Mouse (Mus musculus): Measurements from ENCODE around the gene Cmss1. TPM values are rescaled to one million over a fixed set of nuclear protein-coding genes. Genes with fewer than 3 reads are reported as not detected.
A peak's percentile ranks its signal among the peaks of the same experiment; 100 is the strongest.
"Not testable (repeated sequence)": the region's sequence is repeated elsewhere in the genome, so short reads cannot be mapped to it uniquely, and the experiment has no call there.

Cmss1 gene
- total RNA-seq, 2 experiments from 2014 or later = 15.9 to 16.1 TPM

- intact Hi-C loops (cut with DNase I) = no loop called here
Measured at GRCm38 (mm10) chr16:57416049-57416448, 190.6 kb downstream of the Cmss1 start.

GRCm38 (mm10) chr16:57412766-57413165 lies 193.9 kb downstream of the Cmss1 start:
- DNase-seq (ENCODE audit: low spot score in 2 of 2) = peak in 1 of 2 experiments; percentile 74
- intact Hi-C loops (cut with DNase I) = loop anchor here (1.0 kb wide), 1 partner anchor 23 kb away; no protein-coding TSS in a partner anchor

More at GRCm38 (mm10) chr16:57416049-57416448, 190.6 kb downstream of the Cmss1 start:
- no peak for DNase-seq (ENCODE audit: low spot score in 2 of 2)

GRCm38 (mm10) chr16:57403825-57404224 lies 202.8 kb downstream of the Cmss1 start:
- DNase-seq (ENCODE audit: low spot score in 2 of 2) = no peak
- intact Hi-C loops (cut with DNase I) = no loop called here

- DNase-seq (ENCODE audit: low spot score in 2 of 2) = no peak
- intact Hi-C loops (cut with DNase I) = no loop called here
Measured at GRCm38 (mm10) chr16:57402910-57403309, 203.8 kb downstream of the Cmss1 start.

GRCm38 (mm10) chr16:57401702-57402101 lies 205.0 kb downstream of the Cmss1 start:
- intact Hi-C loops (cut with DNase I) = no loop called here

GRCm38 (mm10) chr16:57399566-57399965 lies 207.1 kb downstream of the Cmss1 start:
- intact Hi-C loops (cut with DNase I) = loop anchor here (1.0 kb wide), 1 partner anchor 155 kb away; no protein-coding TSS in a partner anchor

More at GRCm38 (mm10) chr16:57401702-57402101, 205.0 kb downstream of the Cmss1 start:
- DNase-seq (ENCODE audit: low spot score in 2 of 2) = no peak

GRCm38 (mm10) chr16:57398387-57399214 lies 208.1 kb downstream of the Cmss1 start:
- intact Hi-C loops (cut with DNase I) = loop anchor here (1.0 kb wide), 1 partner anchor 154 kb away; no protein-coding TSS in a partner anchor
- peak; percentile 73 to 74 for DNase-seq (ENCODE audit: low spot score in 2 of 2)

More at GRCm38 (mm10) chr16:57399566-57399965, 207.1 kb downstream of the Cmss1 start:
- DNase-seq (ENCODE audit: low spot score in 2 of 2) = no peak

GRCm38 (mm10) chr16:57397845-57398244 lies 208.8 kb downstream of the Cmss1 start:
- intact Hi-C loops (cut with DNase I) = no loop called here
- no peak for DNase-seq (ENCODE audit: low spot score in 2 of 2)

- intact Hi-C loops (cut with DNase I) = no loop called here
- DNase-seq (ENCODE audit: low spot score in 2 of 2) = no peak
Measured at GRCm38 (mm10) chr16:57396249-57396648, 210.4 kb downstream of the Cmss1 start.

GRCm38 (mm10) chr16:57393161-57393560 lies 213.5 kb downstream of the Cmss1 start:
- intact Hi-C loops (cut with DNase I) = loop anchor here (5.0 kb wide), 1 partner anchor 204 kb away; no protein-coding TSS in a partner anchor
- DNase-seq (ENCODE audit: low spot score in 2 of 2) = peak in 1 of 2 experiments; percentile 30

GRCm38 (mm10) chr16:57392461-57392860 lies 214.2 kb downstream of the Cmss1 start:
- no peak for DNase-seq (ENCODE audit: low spot score in 2 of 2)
- intact Hi-C loops (cut with DNase I) = loop anchor here (5.0 kb wide), 1 partner anchor 205 kb away; no protein-coding TSS in a partner anchor

GRCm38 (mm10) chr16:57391171-57391570 lies 215.5 kb downstream of the Cmss1 start:
- DNase-seq (ENCODE audit: low spot score in 2 of 2) = not testable (repeated sequence)
- intact Hi-C loops (cut with DNase I) = loop anchor here (5.0 kb wide), 1 partner anchor 206 kb away; no protein-coding TSS in a partner anchor

GRCm38 (mm10) chr16:57389566-57390251 lies 217.0 kb downstream of the Cmss1 start:
- DNase-seq (ENCODE audit: low spot score in 2 of 2) = peak; percentile 62 to 95
- intact Hi-C loops (cut with DNase I) = loop anchor here (1.0 to 5.0 kb wide), 4 partner anchors 23 to 208 kb away; no protein-coding TSS in a partner anchor

GRCm38 (mm10) chr16:57384274-57384673 lies 222.4 kb downstream of the Cmss1 start:
- DNase-seq (ENCODE audit: low spot score in 2 of 2) = no peak
- intact Hi-C loops (cut with DNase I) = no loop called here

GRCm38 (mm10) chr16:57383266-57383971 lies 223.2 kb downstream of the Cmss1 start:
- intact Hi-C loops (cut with DNase I) = no loop called here
- no peak for DNase-seq (ENCODE audit: low spot score in 2 of 2)

GRCm38 (mm10) chr16:57378631-57379330 lies 227.9 kb downstream of the Cmss1 start:
- DNase-seq (ENCODE audit: low spot score in 2 of 2) = no peak
- intact Hi-C loops (cut with DNase I) = no loop called here

GRCm38 (mm10) chr16:57375248-57375837 lies 231.3 kb downstream of the Cmss1 start:
- intact Hi-C loops (cut with DNase I) = no loop called here
- DNase-seq (ENCODE audit: low spot score in 2 of 2) = no peak

- intact Hi-C loops (cut with DNase I) = no loop called here
- no peak for DNase-seq (ENCODE audit: low spot score in 2 of 2)
Measured at GRCm38 (mm10) chr16:57372156-57372555, 234.5 kb downstream of the Cmss1 start.

Data from left cerebral cortex, postnatal 25 days (tissue).